Mouse (Mus musculus) skeletal muscle tissue, adult 2 months (tissue): ENCODE results near the gene Ogfod2.

Experiments used
- DNase-seq: peaks from one replicate; pipeline ENCODE4 v3.0.0-alpha.2; 2012; ENCODE audit warnings: low read depth, low spot score

The Ogfod2 gene

DNA sequence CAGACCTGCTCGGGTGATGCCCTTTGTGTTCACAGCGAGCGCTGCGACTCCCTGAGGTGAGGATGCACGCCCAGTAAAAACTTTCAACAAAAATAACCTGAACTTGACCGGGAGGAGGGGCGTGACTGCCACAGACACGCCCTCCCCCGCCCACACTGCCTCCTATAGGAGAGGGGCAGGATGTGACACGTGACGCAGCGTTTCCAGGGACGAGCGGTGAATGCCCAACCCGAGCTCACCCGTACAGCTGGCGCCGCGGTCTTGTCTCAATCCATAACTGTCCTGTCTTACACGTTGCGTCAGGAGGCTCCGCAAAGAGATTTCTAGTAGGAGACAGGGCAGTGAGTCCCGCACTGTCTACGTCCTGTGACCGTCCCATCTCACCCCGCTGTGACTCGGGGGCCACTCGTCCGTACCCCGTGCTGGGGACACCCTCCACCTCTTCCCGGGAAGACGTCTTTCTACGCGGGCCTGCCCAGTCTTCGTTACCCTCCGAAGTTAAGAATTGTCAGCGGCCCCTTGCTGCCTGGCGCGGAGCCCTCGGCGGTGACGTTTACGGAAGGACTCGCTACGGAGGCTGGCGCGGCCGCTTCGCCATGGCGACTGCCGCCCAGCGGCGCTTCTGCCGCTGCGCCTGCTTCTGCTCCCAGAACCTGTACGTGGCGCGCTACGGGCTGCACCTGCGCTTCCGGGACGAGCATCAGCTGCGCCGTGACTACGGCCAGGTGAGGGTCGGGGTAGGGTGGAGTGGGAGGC lies at the start of gene Ogfod2:
TSS of gene Ogfod2 (plus strand) at position 556 of the 756 bp plus-strand sequence.
- peak; percentile 97 for DNase-seq

DNA sequence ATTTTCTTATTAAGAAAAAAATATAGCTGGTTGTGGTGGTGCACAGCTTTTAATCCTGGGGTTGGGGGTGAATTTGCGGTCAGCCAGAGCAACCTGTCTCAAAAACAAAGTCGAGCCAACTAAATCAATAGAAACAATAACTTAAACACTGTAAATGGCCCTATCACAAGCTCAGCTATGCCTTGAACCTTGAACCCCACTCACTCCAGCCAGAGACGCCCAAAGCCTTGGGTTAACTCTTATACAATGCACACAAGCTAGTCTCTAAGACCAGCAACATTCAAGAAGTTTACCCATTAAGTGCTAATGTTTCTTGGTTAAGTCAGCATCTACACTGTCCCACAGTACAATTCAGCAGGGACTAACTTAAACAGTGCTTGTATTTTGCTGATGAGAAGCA lies 42.4 kb upstream of the Ogfod2 start:
- DNase-seq = no peak

DNA sequence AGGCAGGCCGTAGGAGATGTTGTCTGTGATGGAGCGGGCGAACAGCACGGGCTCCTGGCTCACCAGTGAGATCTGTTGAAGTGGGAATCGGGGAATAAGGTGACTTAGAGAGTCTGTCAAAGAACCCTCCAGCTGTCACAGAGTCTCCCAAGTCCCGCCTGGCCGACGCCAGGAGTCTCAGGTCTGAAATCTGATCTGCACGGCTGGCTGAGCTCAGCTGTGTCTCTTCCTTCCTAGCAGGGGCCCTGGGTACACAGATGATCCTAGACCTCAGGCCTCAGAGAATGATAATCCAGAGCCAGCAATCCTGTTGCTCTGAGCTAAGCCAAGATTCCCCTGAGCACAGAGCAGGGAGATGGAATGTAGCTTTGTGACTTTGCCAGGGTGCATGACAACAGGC lies 38.4 kb upstream of the Ogfod2 start:
- DNase-seq = peak; percentile 82

DNA sequence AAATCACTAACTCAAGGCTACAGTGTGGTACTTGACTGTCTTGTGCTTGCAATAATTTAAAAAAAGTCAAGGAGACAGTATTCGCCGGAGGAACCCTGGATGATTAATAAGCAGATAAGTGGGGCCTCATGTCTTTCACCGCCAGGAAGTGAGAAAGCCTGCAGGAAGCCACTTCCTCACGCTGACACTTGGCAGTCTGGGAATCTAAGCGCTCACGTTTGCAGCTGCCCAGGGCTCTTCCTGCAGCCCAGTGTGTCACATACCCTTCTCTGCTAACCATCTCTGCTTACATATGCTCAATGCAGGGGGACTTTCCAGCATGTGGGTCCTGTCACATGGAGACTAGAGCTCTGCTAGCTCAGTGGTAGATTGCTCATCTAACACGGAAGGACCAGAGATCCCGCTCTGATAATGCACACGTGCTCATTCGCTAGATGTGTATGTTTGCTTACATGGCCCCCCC lies 37.2 kb upstream of the Ogfod2 start:
- DNase-seq = no peak

DNA sequence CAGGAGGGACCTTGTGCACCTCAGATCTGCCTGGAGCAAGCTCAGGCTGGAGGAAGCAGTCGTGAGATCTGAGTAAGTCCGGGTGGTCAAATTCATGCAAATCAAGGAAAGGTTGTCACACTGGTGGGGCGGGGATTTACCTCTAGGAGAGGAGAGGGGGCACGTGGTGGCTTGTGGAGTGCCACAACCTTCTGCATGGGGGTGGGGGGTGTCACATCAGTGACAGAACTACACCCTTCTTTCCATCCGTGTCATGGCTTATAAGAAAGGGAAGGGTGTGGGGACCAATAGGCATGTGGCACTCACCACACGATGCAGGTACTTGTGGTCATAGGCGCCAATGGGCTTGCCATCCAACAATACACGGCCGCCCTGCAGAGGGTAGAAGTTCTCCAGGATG lies 36.4 kb upstream of the Ogfod2 start:
- DNase-seq = no peak

DNA sequence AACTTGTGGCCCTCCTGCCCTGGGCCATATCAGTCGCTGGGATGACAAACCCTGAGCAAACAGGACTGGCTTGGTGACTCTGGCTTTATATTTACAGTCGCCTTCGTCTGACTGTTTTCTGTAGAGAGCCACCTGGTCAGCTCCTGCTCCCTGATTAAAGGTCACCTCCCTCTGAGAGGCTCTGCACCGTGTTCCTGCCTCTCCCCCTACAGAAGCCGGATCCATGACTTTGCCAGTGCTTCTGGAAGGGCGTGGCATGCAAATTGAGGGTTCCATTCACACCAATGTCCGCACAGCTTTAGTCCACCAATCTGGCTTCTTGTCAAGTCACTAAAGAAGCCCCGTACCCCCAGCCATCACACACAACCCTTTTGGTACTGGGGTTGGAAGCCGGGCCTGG lies 35.5 kb upstream of the Ogfod2 start:
- no peak for DNase-seq

DNA sequence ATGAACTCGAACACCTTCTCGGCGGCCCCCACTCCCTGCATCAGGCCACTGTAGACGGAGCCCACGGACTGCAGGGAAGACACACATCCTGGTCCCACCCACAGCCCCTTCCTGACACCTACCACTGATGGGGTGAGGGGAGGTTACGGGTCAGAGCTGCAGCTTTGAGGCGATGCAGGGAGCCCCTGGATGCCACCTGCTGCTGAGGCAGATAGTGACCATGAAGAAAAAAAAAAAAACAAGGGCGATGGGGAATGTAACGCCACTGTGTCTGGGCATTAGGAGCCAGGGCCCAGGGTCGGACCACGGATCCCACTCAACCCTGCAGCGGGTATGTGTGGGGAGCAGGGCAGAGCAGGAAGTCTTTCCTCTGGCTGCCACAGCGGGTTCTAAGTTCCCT lies 34.9 kb upstream of the Ogfod2 start:
- DNase-seq = no peak

DNA sequence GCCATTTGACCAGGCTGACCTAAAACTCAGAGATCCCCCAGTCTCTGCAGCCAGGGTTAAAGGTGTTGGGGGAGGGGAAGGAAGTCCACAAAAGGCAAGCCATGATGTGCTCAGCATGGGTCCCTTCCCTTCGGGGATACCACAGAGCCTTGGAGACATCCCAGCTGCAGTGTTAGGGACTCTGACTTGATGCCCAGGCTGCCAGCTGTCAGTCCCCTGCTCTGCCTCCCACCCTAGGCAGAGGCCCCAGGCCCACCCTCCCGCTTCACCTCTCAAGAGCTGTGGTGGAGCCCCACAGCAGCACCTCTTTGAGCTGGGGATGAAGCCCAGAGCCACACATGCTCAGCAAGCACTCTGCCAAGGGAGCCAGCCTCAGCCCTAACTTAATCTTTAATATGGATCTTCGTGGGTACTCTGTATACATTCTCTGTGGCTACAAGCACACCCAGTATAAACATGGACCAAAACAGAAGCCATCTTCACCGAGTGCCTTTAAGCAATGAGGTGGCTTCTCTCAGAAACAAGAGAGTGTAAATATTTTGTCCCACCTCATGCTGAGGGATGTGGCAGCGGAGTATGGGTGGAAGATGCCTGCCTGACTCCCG lies 34.1 kb upstream of the Ogfod2 start:
- no peak for DNase-seq

DNA sequence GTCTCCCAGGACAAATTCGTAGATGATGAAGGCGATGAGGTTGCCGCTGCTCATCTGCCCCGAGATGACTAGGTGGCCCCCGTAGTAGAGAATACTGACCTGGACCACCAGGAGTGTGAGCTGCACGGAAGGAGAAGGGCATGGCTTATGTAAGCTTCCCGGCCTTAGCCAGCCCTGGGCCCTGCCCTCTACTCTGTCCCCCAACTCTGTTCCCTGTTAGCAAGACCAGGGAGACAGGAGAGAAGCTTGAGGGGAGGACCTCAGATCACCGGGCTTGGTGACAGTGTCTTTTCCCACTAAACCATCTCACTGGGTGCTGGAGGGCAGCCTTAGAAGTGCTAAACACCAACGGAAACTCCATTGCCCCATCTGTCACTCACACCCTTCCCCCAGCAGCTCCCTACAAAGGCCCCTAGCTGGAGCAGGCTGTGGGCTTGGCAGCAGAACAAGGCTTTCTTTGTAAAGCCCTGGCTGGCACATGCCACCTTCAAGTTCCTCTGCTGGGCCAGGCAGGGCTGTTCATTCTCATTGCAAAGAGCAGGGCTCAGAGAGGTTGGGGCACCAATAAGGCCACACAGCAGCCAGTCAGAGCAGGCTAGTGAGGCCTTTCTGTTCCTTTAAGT lies 33.2 kb upstream of the Ogfod2 start:
- no peak for DNase-seq

DNA sequence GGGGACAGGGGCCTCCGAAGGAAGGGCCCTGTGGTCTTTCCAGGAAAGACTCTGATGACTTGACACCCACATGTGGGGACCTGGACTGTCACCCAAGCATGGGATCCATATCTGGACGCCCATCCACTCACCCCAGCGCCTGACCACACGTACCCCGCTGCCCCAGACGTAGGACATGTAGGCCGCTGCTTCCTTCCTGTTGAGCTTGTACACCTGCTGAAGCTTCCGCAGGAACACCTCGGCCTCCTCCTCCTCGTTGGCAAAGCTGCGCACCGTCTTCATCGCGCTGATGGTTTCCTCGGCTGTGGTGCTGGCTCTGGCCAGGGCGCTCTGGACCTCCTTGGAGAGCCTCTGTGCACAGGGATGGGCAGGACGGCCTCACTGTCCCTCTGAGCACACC lies 32.2 kb upstream of the Ogfod2 start:
- DNase-seq = no peak

DNA sequence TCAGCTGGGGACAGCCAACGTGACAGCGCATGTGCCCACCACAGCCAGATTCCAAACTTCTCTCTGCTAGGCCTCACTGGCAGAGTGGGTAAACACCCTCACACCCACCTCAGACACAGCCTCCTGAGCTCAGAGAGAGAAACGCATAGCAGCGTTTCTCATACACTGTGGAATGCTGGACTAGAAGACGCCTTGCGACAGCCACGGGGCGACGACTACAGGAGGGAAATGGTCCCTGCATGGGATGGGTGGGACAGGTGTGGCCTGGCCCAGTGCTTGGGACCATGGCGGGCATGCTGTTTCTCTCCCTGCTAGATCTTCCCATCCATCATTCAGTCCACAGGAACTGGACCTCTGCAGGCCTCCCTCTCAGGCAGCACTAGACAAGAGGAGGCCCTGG lies 29.6 kb upstream of the Ogfod2 start:
- no peak for DNase-seq

DNA sequence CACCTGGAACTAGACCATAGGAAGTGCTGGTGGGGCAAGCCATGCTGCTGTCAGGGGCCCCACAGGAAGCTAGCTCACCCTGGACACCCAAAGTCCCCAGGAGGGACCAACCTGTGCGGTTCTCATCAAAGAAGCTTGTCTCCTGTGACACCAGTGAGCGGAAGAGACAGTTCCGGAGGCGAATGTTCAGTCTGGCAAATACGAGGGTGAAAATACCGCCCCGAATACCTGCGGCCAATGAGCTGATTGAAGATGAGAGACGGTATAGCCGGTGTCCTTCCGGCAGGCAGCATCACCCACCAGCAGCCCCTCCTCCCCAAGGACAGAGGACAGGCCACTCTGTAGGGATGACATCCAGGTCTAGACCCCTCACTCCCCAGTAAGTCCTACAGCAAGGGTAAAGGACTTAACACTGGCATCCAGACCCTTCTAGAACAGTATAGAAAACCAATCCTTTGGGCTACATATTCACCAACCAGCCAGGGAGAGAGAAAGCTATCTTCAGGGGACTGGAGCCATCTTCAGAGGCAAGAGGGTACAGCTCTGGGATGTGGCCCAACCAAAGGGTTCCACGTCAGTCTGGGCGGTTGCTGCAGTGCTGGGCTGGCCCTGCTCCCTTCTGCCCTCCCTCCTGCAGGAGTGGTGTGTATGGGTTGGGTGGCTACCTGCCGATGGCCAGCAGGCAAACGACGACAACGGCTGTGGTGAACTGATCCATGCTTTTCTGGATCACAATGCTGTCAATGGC lies 29.0 kb upstream of the Ogfod2 start:
- DNase-seq = no peak

DNA sequence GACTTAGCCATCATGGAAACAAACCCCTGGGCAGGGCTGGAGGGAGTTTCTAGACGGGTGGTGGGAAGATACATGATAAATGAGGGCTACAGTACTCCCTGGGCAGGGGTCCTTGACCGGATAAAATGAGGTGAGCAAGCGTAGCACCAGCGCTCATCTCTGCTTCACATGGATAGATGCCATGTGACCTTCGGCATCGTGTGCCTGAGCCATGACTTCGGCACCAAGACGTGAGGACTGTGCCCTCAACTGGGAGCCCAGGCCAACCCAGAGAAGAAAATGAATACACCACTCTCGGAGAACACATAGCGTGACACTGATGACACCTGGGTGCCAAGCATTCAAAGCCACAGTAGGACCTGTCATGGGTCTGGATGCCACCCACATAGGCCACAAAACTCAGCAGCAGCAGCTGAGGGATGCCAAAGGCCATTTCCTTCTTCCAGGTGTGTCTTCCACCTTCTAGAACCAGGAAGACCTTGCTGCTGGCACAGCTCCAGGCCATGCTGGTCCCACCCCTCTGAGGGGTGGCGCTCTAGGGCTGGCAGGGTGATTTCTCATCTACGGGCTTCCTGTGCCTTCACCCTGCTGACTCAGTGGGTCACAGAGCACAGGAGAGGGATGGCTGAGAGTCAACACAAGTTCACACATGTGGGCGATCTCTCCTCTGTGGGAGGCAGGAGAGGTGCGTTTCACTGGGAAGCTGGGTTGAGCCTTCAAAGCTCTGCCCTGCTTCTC lies 28.1 kb upstream of the Ogfod2 start:
- no peak for DNase-seq

DNA sequence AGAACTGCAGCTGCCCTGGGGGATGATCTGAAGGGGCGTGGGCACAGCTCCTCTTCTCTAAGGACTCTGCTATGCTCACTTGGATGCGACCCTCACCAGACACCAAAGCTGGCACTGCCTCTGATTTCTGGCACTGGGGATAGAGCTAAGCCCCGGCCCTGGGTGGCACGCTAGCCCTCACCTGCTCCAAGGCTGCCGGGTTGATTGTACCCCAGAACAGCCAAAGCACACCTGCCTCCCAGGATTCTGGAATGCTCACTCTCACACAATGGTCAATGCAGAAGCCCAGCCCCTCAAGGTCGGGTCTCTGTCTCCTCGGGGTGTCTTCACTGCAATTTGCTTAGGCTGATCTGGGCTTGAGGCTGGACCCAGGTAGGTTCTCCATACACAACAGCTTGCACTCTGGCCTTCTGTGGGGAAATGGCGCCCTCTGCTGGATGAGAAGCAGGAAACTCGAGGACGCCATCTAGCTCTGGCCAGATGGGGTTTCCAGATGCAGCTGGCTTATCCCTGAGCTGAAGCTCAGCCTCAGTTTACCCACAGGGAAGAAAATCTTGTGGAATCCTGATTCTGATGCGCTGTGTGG lies 27.4 kb upstream of the Ogfod2 start:
- DNase-seq = peak; percentile 78

DNA sequence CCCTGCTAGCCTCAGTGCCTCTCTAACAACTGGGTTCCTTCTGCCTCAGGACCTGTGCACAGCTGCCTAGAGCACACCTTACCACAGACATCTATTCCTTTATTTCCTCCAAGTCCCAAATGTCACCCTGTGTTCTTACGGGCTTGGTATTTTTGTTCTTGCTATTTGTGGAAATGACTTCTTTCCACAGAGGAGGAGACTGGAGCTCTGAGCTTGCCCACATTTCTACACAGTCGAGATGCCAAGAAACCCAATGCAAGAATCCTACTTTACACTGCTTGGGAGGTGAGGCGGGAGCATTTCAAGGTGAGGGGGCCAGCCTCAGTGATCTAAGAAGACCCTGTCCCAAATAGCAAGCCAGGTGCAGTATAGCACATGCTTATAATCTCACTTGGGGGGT lies 26.6 kb upstream of the Ogfod2 start:
- no peak for DNase-seq

DNA sequence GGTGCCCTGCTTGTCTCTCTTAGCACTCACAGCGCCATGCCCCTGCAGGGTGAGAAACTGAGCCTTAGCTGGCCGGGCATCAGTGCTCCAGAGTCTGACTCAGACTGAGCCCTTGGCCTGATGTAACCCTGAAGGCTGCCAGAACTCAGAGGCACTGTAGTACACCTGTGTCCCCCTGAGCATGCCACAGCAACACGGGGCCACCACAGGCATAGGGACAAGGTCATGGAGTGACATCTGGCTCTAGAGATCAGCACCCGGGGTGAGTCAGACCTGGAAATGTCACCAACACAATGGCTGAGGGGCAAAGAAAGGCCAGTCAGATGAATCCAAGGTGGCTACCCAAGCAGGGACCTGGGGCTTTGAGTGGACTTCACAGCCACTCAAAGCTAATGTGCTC lies 25.2 kb upstream of the Ogfod2 start:
- no peak for DNase-seq

DNA sequence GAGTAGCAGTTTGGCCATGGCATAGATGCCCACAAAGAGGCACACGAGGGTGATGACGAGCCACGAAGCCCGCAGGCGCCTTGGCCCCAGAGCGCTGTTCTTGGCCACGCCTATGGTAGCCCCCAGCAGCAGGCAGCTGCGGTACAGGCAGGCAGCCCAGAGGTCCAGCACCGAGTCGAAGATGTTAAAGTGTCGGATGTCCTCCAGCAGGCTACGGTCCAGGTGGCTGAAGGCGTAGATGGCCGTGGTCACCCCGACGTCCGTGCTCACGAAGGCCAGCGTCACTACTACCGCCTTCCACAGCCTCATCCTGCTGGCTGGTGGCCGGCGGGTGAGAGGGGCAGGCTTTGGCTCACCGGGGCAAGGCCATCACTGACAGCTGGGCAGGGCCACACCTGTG lies 22.2 kb upstream of the Ogfod2 start:
- peak; percentile 55 for DNase-seq

DNA sequence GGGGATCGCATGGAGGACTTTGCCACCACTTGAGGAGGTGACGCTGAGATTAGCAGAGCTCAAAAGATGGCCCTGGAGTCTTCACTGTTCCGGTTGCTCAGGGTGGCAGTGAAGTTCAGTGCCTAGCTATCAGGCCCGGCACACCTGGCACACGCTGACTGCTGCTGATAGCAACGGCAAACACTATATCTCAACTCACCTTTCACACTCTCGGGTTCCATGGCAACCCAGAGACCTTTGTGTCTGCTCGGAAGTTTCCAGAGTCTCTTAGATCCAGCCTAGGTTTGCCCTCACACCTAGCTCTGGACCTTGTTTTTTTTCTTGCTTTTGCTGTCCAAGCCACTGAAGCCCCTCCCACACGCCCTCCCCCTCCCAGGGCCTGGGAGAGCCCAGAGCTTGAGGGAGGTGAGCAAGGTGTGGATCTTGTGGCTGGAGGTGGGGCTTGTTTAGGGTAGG lies 20.1 kb upstream of the Ogfod2 start:
- DNase-seq = no peak

DNA sequence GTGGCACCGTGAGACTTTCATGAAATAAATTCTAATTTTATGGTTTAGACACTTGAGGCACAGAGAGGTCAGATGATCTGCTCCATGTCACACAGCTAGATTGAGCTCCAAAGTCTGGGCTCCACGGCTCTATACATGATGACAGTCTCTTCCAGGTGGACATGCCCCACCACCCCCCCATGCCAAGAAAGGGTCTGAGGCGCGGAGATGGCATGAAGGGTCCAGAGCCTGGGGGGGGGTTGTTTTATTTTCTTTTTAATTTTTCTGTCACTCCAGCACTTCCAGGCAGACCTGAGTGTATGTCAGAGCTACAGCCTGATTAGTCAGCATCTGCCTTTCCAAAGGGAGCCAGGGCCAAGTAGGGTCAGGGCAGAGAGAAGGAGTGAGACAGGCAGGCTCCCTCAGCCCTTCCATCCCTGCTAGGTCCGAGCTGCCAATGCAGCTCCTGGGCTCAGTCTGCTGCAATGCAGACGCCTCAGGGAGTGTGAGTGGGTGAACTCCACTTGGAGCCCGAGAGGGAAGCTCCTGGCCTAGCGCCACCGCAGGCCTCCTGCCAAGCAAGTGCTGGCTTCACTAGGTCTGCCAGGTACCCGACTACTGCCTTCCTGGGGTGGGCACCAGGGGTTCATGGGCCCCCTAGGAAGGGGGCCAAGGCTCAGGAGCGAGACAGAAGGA lies 18.8 kb upstream of the Ogfod2 start:
- peak; percentile 52 for DNase-seq

DNA sequence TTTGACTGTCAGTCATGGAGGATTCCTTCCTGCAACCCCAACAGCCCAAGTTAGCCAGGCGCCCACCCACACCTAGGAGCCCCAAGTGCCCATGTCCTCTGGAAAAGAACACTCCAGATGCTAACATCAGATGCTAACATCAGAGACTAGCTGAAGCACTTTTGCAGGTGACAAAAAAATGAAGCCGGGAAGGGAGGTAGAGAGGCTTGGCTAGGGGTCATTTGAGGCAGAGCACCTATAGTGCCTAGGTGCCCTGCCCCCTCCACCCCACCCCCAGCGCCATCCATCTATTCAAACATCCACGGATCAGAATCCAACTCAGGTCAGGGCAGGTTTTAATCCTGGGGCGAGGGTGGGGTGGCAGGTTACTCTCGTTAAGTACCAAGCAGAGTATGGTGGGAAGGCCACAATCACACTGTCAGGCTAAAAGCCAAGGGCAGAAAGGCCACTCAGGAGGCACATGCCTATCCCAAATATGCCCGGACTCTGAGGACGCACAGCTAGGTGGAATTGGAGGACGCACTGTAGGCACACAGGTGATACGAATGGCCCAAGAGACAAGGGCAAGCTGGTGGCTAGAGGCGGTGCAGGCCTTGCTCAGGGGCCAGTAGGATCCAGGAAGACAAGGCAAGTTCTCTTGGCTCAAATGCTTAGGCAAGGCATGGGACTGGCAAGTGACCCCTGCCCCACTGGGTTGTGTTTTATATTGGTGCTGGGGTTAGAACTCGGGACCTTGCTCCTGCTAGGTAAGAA lies 18.1 kb upstream of the Ogfod2 start:
- DNase-seq = no peak
